Mouse (Mus musculus) frontal cortex, postnatal 25 days (tissue): ENCODE measurements around the gene Drc3.

Experiments
- DNase-seq, 2 experiments: peaks; one replicate each; pipeline ENCODE4 v3.0.0; 2022; ENCODE audit warnings: low spot score in 2 of 2

The Drc3 gene

DNA sequence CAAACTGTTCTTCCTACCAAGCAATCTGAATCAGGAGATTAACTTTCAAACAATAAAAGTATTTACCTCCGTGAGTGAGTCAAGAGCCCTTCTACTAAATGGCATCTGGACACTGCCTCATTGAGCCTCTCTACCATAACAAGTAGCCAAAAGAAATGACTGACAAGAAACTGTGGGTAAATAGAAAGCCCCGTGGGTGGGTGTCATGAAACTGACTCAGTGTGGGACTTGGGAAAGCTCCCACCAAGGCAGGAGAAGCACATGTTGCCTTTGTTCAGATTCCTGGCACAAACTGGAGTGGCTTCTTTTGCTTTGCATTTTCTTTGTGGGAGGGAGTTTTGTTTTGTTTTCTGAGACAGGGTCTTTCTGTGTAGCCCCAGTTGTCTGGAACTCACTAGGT, 17.4 kb upstream of the Drc3 start:
- no peak for DNase-seq

DNA sequence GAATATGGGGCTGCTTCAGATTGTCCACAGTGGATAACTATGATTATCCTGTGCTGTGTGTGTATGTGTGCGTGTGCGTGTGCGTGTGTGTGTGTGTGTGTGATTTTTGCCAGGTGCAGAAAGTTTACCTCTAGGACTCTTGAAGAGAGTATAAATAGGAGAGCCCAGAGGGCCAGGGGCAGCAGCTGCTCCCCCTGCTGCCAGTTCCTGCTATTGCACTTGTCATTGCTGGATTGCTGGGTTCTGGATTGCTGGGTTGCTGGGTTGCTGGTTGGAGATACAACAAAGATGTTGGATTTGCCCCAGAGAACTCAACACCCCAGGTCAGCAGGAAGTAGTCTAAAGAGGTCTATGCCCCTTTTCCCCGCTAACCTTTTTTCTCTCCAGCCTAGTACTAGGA, 14.8 kb upstream of the Drc3 start:
- no peak for DNase-seq

DNA sequence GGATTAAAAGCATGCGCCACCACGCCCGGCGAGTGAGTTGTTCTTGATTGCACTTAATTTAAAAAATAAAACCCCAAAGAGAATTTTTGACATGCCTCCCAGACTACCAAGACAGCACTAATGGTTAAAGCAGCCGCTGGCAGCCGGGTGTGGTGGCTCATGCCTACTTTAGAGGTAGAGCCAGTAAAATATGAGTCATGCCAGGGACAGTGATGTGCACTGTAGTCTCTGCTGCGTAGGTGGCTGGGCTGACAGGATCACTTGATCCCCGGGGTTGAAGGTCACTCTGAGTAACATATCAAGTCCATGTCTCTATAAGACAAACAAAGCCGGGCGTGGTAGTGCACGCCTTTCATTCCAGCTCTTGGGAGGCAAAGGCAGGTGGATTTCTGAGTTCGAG, 13.8 kb upstream of the Drc3 start:
- no peak for DNase-seq

DNA sequence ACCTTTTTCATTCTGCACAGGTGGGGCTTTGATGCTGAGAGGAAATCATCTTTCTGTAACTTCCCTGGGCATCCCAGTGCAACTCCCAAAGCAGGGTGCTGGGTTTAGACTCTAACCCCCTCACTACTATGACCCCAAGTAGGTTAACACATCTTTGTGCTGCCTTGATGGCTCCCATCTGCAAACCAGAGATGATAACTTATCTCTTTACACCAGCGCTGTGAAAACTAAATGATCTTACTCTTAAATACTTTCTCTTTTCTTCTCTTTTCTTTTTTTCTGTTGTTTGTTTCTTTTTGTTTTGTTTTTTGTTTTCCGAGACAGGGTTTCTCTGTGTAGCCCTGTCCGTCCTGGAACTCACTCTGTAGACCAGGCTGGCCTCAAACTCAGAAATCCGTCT, 7.3 kb upstream of the Drc3 start:
- no peak for DNase-seq

DNA sequence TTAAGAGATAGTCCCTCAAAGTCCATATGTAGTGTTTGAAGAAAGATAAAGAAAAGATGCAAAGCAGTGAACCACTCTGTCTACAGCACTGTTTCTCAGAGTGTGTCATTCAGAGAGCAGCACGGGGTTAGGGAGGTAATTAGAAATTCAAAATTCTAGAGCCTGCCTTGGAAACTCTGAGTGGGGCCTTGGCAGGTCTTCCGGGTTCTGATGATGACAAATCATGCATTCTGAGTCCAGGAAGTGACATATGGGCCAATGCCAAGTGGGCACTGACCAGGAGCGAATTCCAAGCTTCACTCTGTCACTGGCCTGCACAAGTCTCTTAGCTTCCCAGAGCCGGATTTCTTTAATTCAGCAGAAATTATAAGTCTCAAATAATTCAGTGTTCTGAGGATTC, 6.6 kb upstream of the Drc3 start:
- DNase-seq, result no peak

DNA sequence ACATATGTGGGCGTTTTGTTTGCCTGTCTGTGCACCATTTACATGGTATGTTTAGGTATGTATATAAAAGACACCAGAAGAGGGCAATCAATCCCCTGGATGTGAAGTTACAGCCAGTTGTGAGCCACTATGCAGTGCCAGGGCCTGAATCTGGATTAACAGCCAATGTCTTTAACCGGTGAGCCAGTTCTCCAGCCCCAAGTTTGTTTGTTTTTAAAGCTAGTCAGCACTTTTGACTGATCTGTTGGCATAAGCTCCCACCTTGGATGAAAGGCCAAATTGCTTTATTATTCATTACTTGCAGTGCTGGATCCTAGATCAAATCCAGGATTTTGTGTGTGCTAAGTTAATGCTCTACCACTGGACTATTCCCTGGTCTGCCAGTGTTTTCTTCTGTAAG, 1.7 kb upstream of the Drc3 start:
- DNase-seq, result no peak

DNA sequence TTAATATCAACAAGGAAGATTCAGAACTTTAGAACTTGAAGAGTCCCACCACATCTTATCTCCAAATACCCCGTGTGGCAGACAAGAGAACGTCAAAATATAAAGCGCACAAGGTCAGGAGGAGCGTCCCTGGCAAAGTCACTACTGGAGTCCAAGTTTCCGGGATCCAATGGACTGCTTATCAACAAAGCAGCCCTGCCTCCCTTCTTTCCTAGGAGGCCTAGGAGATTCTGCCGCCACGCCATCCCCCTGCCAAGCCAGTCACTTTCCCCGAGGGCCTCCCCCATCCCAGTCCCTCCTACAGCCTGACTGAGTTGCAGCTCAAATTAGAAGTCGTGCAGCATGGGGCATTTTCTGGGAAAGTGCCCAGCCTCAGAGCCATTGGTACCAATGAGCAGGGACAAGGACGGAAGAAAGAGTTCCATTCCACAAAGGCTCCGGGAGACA, 1.2 kb upstream of the Drc3 start:
- DNase-seq, result peak in 1 of 2 experiments; percentile 45

DNA sequence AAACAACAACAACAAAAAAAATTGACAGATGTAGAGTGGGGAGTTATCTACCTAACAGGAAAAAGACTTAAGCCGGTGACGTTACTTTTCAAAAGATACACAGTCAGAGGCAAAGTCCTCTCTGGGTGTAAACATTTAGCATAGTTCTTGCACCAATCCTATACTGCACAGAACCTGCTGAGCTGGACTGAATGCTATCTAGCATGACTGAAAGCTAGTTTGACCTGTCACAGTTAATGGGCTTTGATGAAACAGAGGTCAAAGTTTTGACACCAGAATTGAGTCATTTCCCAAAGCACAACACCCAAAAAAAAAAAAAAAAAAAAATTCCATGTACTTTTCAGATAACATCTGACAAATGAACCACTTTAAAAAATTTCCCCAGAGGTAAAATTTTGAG, 2.8 kb downstream of the Drc3 start:
- no peak for DNase-seq

DNA sequence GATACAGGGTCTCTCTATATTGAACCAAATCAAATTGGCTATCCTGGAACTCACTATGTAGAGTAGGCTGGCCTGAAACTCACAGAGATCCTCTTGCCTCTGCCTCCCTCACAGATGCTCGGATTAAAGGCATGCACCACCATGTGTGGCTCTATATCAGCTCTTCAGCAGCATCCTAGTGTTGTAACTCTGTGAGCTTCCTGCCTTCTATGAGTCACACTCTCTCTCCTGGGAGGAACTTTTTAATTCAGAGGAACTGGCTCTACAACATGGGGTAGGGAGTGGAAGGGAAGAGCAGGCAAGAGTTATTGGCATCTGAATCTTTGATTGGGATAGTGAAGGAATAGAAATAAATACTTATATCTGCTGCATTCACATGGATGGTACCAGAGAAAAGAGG, 4.0 kb downstream of the Drc3 start:
- DNase-seq, result no peak

DNA sequence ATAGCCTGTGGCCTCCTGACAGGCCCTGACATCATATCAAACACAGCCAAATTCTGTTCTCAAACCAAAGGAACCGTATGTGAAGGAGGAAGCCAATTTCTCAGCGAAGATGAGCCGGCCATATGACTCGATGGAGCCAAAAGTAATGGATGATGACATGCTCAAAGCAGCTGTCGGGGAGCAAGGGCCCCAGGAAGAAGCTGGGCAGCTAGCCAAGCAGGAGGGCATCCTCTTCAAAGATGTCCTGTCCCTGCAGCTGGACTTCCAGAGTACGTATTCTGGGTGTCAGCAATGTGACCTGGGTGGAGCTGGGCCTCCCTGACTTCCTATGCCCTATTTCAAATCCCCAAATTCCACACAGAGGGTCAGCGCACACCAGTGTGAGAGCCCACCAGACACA, 5.4 kb downstream of the Drc3 start:
- no peak for DNase-seq

DNA sequence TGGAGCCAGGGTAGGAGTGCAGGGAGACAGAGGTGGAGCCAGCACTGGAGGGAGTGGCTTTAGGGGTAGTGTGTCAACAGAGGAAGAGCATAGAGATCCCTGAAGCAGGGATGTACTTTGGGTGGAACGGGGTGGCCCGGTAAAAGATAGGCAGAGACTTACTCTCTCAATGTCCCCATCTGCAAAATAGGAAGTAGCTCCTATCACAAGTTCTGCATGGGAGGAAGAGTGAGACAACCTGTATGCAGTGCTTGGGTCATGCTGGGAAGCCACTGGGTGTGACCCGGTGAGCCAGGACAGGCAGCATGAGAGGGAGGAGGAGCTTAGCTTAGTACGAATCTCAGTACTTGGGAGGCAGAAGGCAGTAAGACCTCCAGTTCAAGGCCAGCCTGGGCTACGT, 6.0 kb downstream of the Drc3 start:
- no peak for DNase-seq

DNA sequence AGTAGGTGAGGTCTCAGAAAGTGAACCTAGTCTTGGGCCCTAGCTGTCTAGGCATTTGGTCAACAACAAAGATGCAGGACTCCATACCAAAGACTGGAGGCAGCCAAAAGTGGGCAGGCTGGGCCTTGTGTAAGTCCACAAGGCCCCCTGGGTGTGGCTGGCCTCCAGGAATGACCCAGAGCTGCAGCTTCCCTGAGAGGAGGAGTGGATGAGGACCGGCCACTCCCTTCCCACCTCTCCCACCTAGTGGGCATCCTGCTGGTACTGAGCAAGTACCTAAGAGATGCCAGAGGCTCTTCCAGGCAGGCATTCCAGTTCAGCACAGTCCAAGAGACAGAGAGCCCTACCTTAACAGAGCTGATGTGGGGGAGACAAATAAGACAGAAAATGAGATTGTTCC, 6.8 kb downstream of the Drc3 start:
- no peak for DNase-seq

DNA sequence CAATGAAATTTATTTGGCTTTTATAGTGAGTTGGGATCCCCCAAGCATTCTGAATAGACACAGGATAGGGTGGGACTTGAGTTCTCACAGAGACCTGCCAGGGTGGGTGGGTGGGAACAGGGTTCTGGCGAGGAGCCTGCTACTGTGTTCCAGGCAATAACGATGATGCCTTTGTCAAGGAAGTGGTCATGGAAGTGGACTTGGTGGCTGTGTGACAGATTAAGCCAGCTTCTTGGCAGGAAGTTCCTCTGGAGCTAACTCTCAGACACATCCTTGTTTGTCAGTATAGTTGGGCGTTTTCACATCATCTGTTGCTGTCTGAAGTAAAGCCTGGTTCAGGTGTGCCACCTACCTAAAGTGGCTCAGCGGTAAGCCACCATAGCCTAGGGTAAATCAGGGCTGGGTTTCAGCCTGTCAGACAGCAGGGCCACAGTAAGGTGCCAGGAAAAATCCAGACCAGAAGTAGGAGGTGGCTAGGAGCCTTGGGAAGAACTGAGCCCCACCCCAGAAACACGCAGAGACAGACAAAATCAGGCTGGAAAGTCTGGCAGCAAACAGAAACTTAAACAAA, 7.6 kb downstream of the Drc3 start:
- DNase-seq, result no peak

DNA sequence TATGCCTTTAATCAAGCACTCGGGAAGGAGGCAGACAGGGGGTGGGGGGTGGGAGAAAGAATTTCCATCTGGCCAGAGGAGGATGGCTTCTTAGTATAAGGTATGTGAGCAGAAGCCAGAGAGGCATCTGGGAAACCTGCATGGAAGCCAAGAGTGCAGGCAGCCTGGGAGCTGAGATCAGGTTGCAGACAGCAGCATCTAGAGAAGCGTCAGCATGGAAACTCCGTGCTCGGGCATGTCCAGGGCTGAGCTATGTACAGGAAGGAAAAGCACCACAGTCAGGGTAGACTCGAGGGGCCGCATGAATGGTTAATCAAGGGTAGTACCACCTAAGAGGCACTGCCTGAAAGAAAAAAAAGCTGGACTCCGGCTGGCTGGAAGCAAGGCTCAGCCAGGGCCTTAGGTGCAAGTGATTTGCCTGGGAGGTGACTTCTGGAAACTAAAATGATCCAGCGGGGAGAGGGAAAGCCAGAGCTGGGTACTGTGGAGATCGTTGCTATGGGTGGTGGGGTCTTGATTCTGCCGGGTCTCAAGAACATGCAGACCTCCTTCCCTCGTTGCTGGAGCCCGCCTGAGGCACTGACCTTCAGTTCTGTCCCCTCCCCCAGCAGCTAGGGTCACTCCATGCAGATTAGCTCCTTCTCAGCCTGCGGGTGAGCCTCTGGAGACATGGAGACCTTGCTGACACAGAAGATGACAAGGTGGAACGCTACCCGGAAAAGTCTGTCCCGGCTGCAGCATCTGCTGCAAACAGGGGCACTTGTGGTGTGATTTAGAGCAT, 13.3 kb downstream of the Drc3 start:
- no peak for DNase-seq

DNA sequence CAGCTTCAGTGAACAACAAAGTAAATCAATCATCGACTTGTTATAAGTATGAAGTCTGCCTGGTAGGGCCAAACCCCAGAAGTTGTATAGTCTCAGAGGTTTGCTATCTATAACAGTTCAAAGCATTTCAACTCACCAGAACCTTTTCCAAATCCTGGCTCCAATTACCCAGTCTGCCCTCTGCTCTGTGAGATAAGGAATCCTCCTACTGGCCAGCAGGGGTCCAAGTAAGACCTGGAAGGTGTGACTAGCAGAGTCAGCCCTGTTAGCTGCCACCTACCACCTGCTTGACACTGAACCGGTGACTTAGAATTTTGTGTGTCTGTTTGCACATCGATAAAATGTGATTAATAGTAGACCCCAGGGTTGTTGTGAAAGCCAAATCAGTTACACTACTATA, 14.1 kb downstream of the Drc3 start:
- no peak for DNase-seq

DNA sequence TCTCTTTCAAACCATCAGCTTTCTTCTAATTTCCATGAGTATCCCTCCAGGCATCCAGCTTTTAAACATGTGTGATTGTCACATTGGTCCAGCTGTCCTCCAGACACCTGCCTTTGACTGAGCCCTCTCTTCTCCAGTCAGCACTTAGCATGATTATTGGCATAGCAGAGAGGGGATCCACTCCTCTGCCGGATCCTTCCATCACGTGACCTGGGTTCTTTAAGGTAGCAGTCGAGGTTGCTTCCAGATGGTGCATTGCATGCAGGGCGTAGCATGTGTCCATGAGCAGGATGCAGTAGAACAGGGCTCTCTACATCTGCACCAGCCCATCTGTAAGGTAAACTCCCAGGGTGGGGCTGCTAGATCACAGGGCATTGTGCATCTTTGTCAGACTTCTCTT, 15.8 kb downstream of the Drc3 start:
- DNase-seq, result no peak

DNA sequence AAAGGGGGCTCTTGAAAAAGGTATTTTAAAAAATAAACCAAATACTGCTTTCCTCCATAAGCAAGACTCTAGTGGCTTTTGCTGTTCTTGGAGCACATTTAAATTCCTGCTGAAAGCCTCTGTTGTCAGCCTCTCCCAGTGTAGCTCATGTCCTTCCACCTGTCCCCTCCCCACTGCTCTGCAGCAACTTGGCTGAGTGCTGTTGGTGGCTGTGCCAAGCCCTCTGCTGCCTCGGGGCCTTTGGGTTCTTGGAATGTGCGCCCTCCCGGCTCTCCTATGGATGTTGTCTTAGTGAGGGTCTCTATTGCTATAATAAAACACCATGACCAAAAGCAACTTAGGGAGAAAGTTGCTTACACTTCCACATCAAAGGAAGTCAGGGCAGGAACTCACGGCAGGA, 16.3 kb downstream of the Drc3 start:
- DNase-seq, result no peak

DNA sequence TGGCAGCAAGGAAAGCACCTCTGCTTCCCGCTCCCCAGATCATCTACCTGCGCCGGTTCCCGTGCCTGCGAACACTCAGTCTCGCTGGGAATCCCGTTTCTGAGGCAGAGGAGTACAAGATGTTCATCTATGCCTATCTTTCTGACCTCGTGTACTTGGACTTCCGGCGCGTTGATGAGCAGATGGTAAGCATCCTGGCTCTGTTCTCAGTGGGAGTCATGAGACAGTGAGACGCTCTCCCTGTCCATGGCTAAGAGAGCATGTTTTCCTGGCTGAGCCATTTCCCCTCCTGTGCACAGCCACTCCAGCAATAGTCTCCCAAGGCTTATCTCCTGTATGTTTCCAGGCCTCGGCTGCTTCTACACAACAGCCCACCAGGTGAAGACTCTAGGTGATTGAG, 17.3 kb downstream of the Drc3 start:
- DNase-seq, result no peak

DNA sequence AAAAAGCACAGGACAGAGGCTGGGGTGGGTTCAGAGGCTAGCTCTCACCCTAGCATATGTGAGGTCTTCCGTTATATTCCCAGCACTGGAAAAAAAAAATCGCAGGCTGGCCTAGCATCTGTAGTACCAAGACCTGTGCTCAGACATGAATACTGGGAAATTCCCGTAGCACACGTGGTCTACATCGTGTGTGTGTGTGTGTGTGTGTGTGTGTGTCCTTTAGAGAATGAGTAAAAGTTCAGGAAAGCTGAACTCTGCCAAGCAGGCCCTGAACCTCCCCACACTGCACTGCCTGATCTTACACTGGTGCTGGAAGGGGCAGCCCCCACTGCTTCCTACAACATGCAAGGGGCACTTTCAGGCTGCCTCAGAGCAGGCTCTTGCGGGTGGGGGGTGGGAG, 21.4 kb downstream of the Drc3 start:
- no peak for DNase-seq

DNA sequence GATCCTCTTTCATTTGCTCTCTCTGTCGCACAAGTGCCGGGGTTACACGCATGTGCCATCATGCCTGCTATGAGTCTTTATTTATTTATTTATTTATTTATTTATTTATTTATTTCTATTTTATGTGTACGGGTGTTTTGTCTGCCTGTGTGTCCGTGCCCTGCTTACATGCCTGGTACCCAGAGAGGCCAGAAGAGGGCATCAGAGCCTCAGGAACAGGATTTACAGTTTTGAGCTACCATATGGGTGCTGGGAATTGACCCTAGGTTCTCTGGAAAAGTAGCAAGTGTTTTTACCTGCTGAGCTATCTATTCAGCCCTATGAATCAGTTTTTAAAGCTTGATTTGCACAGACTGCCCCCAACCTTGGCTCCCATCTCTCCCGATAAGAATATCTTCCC, 30.4 kb downstream of the Drc3 start:
- no peak for DNase-seq

DNA sequence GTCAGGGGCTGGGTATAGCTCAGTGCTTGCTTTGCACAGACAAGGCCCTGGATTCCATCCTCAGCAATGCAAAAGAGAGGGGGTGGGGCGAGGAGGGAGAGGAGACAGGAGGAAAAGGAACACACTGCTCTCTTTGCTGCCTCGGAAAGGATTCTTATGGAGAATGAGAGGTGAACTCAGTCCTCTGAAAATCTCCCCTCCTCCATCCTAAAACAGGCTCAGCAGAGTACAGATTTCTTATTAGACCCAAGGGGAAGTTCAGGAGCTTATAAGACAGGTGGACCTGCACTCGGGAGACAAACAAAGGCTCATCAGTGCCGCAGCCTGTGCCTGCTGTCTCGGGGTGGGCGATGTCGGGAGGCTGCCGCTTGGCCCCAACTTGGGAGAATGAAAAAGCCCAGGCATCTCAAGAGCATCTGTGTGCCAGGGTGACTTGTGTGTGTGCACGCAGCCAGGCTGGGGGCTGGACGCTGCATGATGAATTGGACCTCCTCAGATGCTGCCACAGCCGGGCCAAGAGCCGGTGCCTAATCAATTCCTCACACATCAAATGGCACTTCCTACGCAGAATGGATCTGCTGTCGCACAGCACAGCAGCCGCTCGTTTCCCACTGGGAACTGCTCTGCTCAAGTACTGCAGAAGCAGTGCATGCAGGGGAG, 31.8 kb downstream of the Drc3 start:
- DNase-seq, result peak; percentile 43 to 51

DNA sequence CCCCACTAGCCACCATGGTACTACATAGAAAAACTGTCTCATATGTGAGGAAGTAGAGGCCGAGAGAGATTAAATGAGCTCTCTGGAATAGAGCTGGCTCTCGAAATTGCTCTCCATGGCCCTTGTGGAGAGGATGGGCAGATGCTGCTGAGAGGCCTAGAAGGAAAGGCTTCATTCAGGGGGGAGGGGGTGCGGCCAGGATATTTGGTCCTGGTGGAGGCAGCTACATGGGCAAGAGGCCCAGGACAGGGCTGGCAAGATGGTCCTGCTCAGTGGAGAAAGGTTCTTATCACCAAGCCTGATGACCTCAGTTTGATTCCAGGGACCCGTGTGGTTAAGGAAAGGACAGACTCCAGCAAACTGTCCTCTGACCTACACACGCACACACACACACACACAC, 32.8 kb downstream of the Drc3 start:
- DNase-seq, result no peak

DNA sequence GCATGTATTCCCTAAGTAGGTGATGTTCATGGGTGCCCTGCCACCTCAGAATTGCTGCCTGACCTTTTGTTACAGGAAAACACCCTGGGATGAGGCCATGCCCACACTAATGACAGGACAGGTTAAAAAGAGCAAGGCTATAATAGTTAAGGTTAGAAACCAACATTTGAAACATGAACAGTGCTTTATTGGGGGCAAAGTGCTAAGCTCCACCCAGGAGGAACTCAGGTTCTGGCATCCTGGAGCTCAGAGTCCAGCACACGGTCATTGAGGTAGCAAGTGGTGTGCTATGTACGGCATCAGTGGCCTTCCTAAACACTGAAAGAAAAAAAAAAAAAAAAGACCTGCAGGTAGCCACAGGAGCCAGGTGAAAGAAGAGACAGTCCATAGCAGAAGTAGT, 34.8 kb downstream of the Drc3 start:
- no peak for DNase-seq
